Mouse (Mus musculus) MEL-GATA-1-ER (cell line): Measurements from ENCODE around the gene B230217C12Rik.
A peak's percentile ranks its signal among the peaks of the same experiment; 100 is the strongest.

Experiments used
- DNase-seq: peaks from one replicate; pipeline ENCODE4 v3.0.0-alpha.2; 2012; ENCODE audit warnings: low read depth; ENCODE audit errors: extremely low read depth

B230217C12Rik gene

GRCm38 (mm10) chr11:97840539-97840954, at the start of gene B230217C12Rik:
TSS of gene B230217C12Rik (plus strand) at chr11:97840780.
- DNase-seq: peak; percentile 52

- DNase-seq: no peak
Measured at GRCm38 (mm10) chr11:97793165-97793564, 47.4 kb upstream of the B230217C12Rik start.

DNA sequence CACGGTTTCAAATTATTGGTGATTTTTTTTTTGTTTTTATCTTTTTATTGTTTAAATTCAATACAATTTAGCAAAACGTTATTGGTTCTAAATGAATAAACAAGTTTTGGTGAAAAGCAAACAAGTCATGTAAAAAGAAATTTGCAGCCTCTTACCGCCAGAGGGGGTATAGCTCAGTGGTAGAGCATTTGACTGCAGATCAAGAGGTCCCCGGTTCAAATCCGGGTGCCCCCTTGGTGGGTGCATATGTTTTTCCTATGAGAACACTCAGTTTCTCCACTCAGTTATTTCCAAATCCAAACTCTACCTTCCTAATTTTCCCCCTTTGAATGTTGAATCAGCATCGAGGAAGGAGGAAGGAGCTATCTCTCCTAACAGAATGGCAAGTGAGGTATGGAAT, 43.7 kb upstream of the B230217C12Rik start:
- DNase-seq: no peak

- DNase-seq: no peak
Measured at GRCm38 (mm10) chr11:97797369-97798082, 43.1 kb upstream of the B230217C12Rik start.

DNA sequence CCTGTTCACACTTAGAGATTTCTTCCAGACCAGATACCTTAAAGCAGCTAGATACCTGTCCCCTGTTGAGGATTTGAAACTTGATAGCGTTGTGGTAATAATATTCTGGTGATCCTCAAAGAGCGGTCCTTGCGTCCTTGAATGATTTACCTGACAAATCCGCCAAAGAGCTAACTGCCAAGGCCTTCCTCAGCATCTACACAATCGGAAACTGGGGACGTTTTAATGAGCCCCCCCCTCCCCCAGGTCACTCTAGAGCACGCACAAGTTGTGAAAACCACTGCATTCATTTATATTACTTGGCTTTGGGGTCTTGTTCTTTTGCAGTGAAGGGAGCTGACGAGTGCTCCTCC, 42.5 kb upstream of the B230217C12Rik start:
- no peak for DNase-seq

DNA sequence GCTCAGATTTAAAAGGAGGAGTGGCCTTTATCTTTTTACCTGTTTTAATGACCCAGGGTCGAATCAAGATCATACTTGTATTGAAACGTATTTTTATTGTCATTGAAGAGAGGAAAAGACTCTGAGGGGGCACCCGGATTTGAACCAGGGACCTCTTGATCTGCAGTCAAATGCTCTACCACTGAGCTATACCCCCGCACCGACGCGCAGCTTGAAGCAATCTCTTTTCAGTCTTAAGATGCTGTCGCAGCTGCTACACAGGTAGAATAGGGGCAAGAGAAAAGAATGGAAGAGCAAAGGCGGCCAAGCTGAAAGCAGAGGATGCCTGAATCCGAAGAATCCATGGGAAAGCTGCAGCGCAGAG, 41.8 kb upstream of the B230217C12Rik start, which contains the start of gene Lasp1:
Gene Lasp1, plus strand, starts transcription at position 219 of the 364 bp plus-strand sequence.
- DNase-seq: peak; percentile 76

DNA sequence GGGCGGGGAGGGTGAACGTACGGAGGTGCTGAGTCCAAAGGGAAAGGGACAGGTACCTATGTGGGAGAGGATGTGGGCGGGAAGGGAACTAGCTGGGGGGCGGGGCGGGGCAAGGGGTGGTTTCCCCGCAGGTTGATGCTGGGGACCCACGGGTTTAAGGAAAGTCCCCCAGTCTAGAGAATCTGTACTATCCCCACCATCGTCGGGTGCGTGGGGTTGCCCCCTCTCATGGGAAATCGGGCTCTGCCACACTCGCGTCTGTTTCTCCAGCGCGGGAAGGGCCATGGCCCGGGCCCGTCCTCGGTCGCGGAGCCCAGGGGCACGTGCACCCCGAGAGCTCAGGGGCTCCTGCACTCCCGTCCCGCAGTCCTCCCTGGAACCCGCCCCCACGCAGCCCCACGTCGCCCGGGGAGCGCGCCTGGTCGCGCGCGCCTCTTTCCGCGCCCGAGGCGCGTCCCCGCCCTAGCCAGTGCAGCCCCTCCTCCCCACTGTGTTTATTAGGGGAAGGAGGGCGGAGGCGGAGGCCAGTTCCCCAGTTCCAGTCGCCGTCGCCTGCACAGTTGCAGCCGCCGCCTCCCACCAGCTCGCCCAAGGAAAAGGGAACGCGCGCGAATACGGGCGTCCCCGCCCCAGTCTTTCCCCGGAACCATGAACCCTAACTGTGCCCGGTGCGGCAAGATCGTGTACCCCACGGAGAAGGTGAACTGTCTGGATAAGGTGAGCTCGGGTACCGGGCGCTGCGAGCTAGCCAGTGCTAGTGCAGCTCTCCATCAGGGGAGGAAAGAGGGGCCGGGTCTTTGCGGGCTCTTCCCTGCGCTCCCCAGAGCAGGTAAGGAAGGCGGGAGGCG, 41.2 kb upstream of the B230217C12Rik start:
- no peak for DNase-seq

DNA sequence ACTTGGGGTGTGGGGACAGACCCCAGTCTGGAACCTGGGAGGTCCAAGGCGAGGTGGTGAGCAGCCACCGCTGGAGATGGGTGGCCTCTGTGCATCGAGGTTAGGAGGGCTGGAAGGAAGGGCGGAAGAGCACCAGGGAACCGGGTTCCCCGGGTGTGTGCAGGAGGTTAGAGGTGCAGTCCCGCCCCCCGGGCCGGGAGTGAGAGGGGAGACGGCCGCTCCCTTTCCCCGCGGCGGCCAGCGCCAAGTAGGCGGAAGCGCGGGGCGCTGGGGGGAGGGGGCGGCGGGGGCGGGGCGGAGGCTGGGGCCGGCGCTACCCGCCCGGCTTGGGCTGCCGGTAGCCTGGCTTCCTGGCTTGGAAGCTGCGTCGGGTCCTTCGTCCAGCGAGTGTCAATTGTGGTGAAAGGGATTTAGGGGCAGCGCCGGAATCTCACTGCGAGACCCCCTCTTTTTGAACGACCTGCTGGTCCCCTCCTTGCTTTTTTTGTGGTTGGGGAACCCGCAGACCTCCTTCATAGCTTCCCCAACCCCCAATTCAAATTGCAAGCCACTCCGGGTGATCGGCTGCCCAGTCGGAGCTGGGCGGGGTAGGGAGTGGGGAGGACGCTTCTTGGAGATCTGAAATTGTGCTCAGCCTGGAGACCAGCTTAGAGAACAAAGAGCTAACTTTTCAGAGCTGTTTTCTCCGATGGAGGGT, 40.4 kb upstream of the B230217C12Rik start:
- DNase-seq: no peak

DNA sequence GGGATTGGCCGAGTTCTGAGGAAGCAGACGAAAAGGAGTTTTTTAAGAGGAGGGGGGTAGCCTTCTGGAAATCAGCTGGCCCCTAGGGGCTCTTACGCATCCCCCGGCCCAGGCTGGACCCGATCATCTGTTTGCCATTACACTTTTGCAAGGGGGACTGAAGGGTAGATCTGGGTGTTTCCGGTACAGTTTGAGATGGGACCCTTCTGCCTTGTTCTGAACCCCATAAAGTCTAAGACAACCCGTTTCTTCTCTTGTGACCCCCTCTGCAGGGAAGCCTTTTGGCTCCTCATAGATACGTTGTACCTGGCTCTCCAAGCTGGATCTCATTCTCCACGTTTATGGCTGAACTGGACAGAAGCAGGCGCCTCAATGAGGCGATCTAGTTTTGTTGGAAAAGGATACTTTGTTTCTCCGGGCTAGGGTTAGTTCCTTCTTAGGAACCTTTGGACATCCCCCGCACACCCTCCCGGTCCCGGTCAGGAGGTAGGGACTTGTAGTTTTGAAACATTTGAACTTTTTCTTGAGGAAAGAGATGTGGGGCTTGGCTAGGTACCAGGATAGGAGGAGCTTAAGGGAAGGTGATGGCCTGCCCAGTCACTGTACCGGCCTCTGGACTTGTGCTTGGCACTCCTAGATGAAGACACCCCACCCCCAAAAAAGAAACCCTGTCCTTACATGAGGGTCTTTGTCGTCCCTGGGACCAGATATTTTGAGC, 39.7 kb upstream of the B230217C12Rik start:
- DNase-seq: no peak

GRCm38 (mm10) chr11:97801409-97802193, 39.0 kb upstream of the B230217C12Rik start:
- no peak for DNase-seq

GRCm38 (mm10) chr11:97802194-97802470, 38.4 kb upstream of the B230217C12Rik start:
- no peak for DNase-seq

DNA sequence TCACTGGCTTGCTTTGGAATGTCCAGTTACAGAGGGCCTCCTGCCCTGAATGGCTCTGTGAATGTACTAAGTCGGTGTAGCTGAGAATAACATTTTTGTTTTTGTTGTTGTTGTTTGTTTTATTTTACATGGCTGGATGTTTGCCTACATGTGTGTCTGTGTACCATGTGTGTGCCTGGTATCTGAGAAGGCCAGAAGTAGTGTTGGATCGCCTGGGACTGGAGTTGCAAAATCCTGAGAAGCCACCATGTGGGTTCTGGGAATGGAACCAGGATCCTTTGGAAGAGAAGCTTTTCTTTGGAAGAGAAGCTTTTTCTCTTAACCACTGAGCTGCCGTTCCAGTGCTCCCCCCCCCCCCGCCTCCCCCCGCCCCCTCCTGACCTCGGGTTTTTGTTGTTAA, 38.1 kb upstream of the B230217C12Rik start:
- no peak for DNase-seq

GRCm38 (mm10) chr11:97803847-97804246, 36.7 kb upstream of the B230217C12Rik start:
- no peak for DNase-seq

GRCm38 (mm10) chr11:97804841-97805661, 35.5 kb upstream of the B230217C12Rik start:
- DNase-seq: no peak

DNA sequence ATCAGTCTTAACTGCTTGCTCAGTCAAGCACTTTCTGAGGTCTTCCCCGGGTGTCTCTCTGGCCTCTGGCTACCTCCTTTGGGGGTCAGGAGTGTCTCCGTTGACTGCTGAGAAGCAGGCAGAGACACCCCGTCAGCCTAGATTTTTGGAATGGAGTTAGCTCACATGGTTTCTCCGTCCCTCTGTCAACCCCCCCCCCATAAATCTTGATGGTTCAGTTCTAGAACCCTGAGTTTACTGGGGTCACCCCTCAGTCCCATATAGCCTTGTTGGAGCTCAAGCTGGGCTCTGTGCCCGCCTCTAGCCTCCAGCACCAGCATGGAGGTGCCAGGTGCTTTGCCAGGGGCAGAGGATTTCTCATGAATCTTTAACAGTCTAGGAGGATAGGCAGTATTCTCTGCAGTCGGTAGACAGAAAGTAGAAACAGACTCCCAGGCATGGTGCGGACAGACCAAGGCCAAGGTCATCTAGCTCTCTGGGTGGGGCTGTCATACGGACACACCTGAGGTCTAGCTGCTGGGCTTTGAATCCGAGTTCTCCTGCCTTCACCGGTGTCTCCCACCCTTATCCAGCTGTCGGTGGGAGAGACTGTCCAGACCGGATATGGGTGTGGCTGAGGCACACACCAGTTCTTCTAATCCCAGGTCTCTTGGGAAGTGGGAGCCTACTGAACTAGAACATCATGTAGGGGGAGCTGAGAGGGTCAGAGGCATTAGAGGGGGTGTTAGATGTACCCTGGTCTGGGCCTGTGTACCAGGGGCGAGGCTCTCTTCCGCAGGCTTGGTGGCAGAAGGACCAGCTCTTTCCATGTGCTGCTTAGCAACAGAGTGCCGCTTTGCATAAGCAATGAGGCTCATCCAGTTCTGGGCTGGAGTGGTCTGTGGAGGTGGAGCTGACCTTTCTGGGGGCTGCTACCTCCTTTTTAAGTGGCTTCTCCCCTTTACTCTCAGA, 34.6 kb upstream of the B230217C12Rik start:
- no peak for DNase-seq

GRCm38 (mm10) chr11:97806613-97806964, 34.0 kb upstream of the B230217C12Rik start:
- DNase-seq: no peak

- no peak for DNase-seq
Measured at GRCm38 (mm10) chr11:97807626-97808025, 33.0 kb upstream of the B230217C12Rik start.

DNA sequence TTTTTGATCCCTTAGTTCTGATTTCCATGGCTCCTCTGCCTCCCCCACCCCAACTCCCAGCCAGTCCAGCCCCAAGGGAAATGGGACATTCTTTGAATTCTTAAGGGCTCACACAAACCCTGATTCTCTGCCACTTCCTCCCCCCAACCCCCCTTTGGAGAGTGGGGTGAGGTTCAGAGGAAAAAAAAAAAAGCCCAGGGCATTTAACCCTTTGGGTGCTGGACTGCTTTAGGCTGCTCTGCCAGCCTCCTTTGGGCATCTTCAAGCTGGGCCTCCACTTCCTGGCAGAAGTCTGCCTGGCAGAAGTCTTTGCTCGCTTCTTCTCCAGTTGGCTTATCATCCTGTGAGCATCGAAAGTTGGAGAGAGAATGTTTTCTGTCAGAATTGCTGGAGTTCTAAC, 32.5 kb upstream of the B230217C12Rik start:
- no peak for DNase-seq
